Mouse (Mus musculus) limb, embryonic 11.5 days (tissue): ENCODE results near the gene Rpl23a. TPM values are rescaled to one million over a fixed set of nuclear protein-coding genes. Genes with fewer than 3 reads are reported as not detected.

Source experiments
- ATAC-seq: fragments of 200-750 bp; cut with Nextera tagmentation; 2 replicates; pipeline ENCODE4 v1.8.0; 2017; ENCODE audit warnings: low read depth; ENCODE audit not compliant: insufficient number of reproducible peaks, low FRiP score, low TSS enrichment
- DNase-seq: peaks from one replicate; pipeline ENCODE4 v3.0.0-alpha.2; 2015; ENCODE audit warnings: low spot score
- H3K27ac ChIP-seq: fragments of 300-500 bp; sonication (generic); replicated peaks from 2 replicates; pipeline ENCODE4 v1.5.1; 2014; ENCODE audit warnings: low read depth, mild to moderate bottlenecking, low read length
- H3K27me3 ChIP-seq: fragments of 300-500 bp; sonication (generic); 2 replicates; pipeline ENCODE4 v1.6.1; 2014; ENCODE audit warnings: mild to moderate bottlenecking, low read length, mixed read lengths; ENCODE audit not compliant: control insufficient read depth, insufficient read depth
- H3K36me3 ChIP-seq: fragments of 300-500 bp; sonication (generic); 2 replicates; pipeline ENCODE4 v1.6.1; 2014; ENCODE audit warnings: mild to moderate bottlenecking, low read length, moderate library complexity, mixed read lengths; ENCODE audit not compliant: control insufficient read depth, insufficient read depth
- H3K4me1 ChIP-seq: fragments of 300-500 bp; sonication (generic); 2 replicates; pipeline ENCODE4 v1.6.1; 2014; ENCODE audit warnings: low read length, mixed read lengths; ENCODE audit not compliant: control insufficient read depth, insufficient read depth
- H3K4me2 ChIP-seq: fragments of 300-500 bp; sonication (generic); 2 replicates; pipeline ENCODE4 v1.6.1; 2014; ENCODE audit warnings: low read depth, mild to moderate bottlenecking, moderate library complexity; ENCODE audit not compliant: severe bottlenecking
- H3K4me3 ChIP-seq: fragments of 300-500 bp; sonication (generic); 2 replicates; pipeline ENCODE4 v1.5.1; 2014; ENCODE audit warnings: low read depth, low read length
- H3K9ac ChIP-seq: fragments of 300-500 bp; sonication (generic); 2 replicates; pipeline ENCODE4 v1.6.1; 2014; ENCODE audit warnings: mild to moderate bottlenecking, low read length
- H3K9me3 ChIP-seq: fragments of 300-500 bp; sonication (generic); 2 replicates; pipeline ENCODE4 v1.6.1; 2016; ENCODE audit warnings: low read length; ENCODE audit not compliant: control insufficient read depth
- WGBS: fragments of 180-500 bp; shearing (Covaris S2); extraction: QIAGEN DNeasy Blood & Tissue Kit; methylation state at CpG from one replicate; pipeline ENCODE4 v1.1.7; 2014; 5-methylcytosine and 5-hydroxymethylcytosine counted together
- polyA plus RNA-seq: library from polyadenylated mRNA; unstranded; fragments of >200 nt; fragmentation: Nextera tagmentation; extraction: Ambion mirVana; gene quantifications from 2 replicates; pipeline ENCODE4 v1.2.1, GENCODE M21; 2014

Gene Rpl23a
- polyA plus RNA-seq, 1 experiment from 2014 or later = 1,529 TPM

DNA sequence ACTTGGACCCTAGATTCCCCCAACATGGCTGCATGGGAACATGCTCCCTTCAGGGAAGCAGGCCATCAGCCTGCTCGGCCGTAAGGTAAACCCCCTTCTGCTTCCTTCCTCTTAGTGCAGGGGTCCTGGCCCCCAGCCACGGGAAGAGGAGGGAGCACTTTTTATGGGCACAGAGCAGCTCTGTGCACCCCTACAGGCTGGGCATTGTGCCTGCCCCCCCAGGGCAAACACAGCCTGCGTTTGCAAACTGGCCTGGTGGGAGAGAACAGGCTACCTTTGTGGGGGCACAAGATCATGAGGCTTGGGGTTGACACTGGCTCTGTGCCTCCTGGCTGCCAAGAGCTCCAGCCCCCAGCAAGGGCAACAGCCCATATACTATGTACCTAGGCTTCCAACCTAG lies 21.4 kb downstream of the Rpl23a start:
- Histone ChIP-seq H3K36me3 (peaks cover 22% of the 10 kb centered on the region), H3K4me1 (peaks cover 23% of the 10 kb centered on the region), H3K4me3 (no peak overlapping the region), H3K4me2 (no peak overlapping the region), H3K27ac (peak overlapping the region; percentile 23; the same call in 1 of the 2 replicates), H3K9ac (0 out of 2 replicates have a peak overlapping the region, but pooled peaks have one; percentile 18), H3K27me3 (no peaks in the 10 kb centered on the region), H3K9me3 (no peaks in the 10 kb centered on the region)
- ATAC-seq (no peak), DNase-seq (no peak)
- WGBS = 68% methylated on average over 4 of the region's 4 CpGs

DNA sequence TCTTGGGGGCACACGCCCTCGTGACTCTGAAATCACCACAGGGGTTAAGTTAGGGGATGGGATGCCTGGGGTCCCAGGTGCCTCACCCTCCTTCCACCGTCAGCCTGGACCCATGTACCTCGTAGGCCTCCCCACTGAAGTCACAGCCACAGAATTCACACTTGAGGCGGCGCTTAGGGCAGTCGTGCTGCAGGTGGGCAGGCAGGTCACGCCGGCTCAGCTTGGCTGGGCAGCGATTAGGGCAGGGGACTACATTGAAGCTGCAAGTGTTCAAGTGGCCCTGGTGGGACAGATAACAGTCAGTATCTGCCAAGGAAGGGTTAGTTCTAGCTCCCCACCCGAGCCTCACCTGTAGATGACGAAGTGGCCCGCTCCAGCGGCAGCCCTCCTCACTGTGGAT lies 22.2 kb downstream of the Rpl23a start:
- Histone ChIP-seq H3K9me3 (no peaks in the 10 kb centered on the region), H3K27ac (no peak overlapping the region), H3K4me3 (no peak overlapping the region), H3K4me2 (no peak overlapping the region), H3K9ac (no peak overlapping the region), H3K4me1 (peaks cover 21% of the 10 kb centered on the region), H3K27me3 (no peaks in the 10 kb centered on the region), H3K36me3 (peaks cover 22% of the 10 kb centered on the region)
- WGBS = 89% methylated on average over 14 of the region's 14 CpGs
- DNase-seq = no peak
- no peak for ATAC-seq

DNA sequence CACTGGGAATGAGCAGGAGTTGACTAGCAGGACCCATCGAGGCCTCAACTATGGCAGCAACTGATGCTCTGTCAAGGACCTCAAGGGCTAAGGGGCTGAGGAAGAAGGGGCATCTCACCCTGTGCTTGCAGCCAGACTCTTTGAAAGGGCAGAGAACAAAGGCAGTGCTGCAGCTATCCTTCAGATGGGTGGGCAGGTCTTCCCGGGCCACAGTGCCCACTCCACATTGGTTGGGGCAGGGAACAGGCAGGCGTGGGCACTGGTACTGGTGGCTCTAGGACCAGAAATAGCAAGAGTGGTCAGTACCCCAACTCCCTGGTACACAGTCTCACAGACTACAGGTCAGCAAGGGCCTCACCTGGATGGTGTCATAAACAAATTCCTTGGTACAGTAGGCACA lies 22.7 kb downstream of the Rpl23a start:
- ATAC-seq = no peak
- WGBS = 91% methylated on average over 3 of the region's 3 CpGs

DNA sequence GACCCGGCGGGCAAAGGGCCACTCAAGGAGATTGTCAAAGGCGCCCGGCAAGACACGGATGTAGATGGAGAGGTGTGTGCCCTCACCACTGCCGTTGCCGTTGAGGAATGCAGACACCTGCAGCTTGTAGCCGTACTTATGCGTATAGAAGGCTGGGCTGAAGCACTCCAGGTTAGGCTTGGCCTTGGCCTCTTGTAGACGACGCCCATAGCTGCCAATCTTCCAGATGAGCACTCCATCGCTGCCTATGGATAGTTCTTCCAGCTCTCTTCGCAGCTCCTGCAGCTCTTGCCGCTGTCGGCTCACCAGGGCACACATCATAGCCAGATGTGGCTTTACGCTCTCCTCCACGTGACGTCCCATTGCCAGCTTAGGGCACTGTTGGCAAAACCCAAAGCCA lies 23.2 kb downstream of the Rpl23a start:
- no peaks in the 10 kb centered on the region for H3K9me3 ChIP-seq
- H3K36me3 ChIP-seq = peaks cover 23% of the 10 kb centered on the region
- no peak overlapping the region; the same call in 1 of the 2 replicates for H3K9ac ChIP-seq
- H3K4me3 ChIP-seq = no peak overlapping the region
- H3K4me1 ChIP-seq = peaks cover 16% of the 10 kb centered on the region
- DNase-seq = no peak
- no peak overlapping the region for H3K4me2 ChIP-seq
- WGBS = 90% methylated on average over 18 of the region's 18 CpGs
- H3K27ac ChIP-seq = no peak overlapping the region
- no peak for ATAC-seq
- H3K27me3 ChIP-seq = no peaks in the 10 kb centered on the region

More for the DNA sequence above, 22.7 kb downstream of the Rpl23a start:
- Histone ChIP-seq H3K9ac (no peak overlapping the region), H3K4me1 (peaks cover 16% of the 10 kb centered on the region), H3K27me3 (no peaks in the 10 kb centered on the region), H3K4me3 (no peak overlapping the region), H3K36me3 (peaks cover 22% of the 10 kb centered on the region), H3K4me2 (no peak overlapping the region), H3K9me3 (no peaks in the 10 kb centered on the region), H3K27ac (no peak overlapping the region)
- DNase-seq = no peak

DNA sequence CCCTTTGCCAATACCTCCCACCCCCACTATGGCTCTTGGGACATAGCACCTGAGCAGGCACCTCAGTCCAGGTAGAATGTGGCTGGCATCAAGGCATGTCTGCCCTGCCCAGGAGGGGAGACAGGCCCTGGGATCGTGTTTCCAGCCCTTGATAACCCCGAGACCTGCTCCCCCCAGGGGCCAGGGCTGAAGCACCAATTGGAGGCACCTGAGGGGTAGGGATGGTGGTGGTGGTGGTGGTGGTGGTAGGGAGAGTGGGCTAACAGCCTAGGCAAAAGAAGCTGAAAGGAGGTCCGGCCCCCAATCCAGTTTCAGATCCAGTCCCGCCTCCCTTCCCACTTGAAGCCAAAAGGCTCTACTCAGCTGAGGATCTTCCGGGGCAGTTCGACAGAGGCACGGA lies 23.8 kb downstream of the Rpl23a start:
- ATAC-seq (no peak), DNase-seq (no peak)
- H3K27ac ChIP-seq = no peak overlapping the region
- no peaks in the 10 kb centered on the region for H3K9me3 ChIP-seq
- no peak overlapping the region for H3K4me3 ChIP-seq
- peaks cover 16% of the 10 kb centered on the region for H3K4me1 ChIP-seq
- H3K9ac ChIP-seq = no peak overlapping the region
- no peaks in the 10 kb centered on the region for H3K27me3 ChIP-seq
- H3K4me2 ChIP-seq = no peak overlapping the region
- 83% methylated on average over 7 of the region's 7 CpGs for WGBS
- peaks cover 27% of the 10 kb centered on the region for H3K36me3 ChIP-seq

DNA sequence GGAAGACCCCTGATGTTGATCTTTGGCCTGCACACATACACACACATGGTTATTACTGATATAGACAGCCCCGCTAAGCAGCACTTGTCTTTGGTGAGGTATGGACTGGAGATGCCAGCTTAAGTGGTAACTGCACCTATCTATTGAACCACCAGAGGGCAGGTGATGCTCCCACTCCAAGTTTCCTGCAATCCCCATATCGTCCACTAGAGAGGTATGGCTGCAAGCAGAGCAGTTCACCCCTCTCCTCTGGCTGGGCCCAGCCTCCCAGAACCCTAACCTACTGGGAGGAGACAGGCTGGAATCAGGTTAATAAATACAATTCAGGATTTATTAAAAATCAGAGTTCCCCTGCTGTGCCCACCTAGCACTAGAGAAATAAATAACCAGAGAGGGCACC lies 24.3 kb downstream of the Rpl23a start:
- DNase-seq = peak; percentile 84
- ATAC-seq = no peak
- Histone ChIP-seq H3K36me3 (peaks cover 31% of the 10 kb centered on the region), H3K27me3 (no peaks in the 10 kb centered on the region), H3K9me3 (no peaks in the 10 kb centered on the region), H3K4me2 (no peak overlapping the region), H3K9ac (no peak overlapping the region), H3K4me1 (peaks cover 16% of the 10 kb centered on the region), H3K27ac (no peak overlapping the region), H3K4me3 (no peak overlapping the region)
- WGBS = 34% methylated on average over 2 of the region's 2 CpGs

DNA sequence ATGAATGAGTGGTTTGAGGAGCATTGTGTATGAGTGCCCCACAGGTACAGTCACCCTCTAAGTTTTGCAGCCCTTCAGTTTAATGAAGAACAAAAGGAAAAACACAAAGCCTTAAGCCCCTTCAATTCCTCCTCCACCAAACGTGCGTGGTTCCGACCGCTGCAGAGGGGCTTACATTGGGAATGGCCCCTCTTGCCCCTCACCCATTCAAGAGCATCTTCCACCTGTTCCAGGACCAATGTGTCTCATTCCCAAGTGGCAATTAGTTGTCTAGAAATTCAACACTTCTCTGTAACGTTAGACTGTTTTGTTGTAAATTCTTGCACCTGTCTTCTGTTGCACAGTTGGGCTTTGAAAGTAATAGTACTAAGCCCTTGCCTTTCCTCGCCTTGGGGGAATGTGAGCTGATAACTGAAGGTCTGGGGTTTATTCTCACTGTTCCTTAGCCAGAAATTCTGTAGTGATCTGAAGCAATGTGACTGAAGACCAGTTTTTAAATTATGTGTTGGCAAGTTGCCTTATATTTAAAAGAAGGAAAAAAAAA lies 27.2 kb downstream of the Rpl23a start:
- Histone ChIP-seq H3K27ac (no peak overlapping the region), H3K9ac (no peak overlapping the region), H3K9me3 (no peaks in the 10 kb centered on the region), H3K4me3 (no peak overlapping the region), H3K4me2 (no peak overlapping the region), H3K36me3 (peaks cover 28% of the 10 kb centered on the region), H3K4me1 (no peaks in the 10 kb centered on the region), H3K27me3 (no peaks in the 10 kb centered on the region)
- DNase-seq (no peak), ATAC-seq (no peak)
- 74% methylated on average over 6 of the region's 6 CpGs for WGBS

DNA sequence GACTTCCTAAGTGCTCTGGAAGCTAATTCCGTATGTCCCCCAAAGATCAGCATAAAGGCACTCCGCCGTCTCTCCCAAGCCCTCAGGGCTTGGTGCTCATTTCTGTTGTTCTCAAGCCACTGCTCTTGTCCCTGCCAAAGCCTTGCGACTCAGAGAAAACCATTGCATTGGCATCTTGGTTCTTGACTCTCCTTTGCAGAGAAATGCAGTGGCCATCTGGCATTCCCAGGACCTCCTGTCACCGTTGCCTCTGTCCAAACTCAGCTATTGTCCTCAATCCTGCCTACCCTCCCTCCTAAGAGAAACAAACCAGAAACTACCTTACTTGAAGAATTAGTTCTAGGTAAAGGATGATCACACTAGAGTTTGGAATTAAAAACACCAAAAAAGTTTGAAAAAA lies 27.7 kb downstream of the Rpl23a start:
- Histone ChIP-seq H3K27me3 (no peaks in the 10 kb centered on the region), H3K9me3 (no peaks in the 10 kb centered on the region), H3K4me2 (no peak overlapping the region), H3K36me3 (peaks cover 25% of the 10 kb centered on the region), H3K9ac (no peak overlapping the region), H3K4me3 (no peak overlapping the region), H3K4me1 (no peaks in the 10 kb centered on the region), H3K27ac (no peak overlapping the region)
- no peak for ATAC-seq
- DNase-seq = no peak
- WGBS = 83% methylated on average over 5 of the region's 5 CpGs

DNA sequence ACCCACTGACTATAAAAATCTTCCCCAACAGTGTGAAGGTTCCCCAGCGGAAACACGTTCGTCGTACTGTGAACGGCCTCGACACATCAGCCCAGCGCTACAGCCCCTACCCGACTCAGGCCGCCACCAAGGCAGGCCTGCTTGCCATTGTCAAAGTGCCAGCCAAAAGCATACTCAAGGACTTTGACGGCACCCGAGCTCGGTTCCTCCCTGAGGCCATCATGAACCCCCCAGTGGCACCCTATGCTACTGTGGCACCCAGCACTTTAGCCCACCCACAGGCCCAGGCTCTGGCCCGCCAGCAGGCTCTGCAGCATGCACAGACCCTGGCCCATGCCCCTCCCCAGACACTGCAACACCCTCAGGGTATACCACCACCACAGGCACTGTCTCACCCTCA lies 29.6 kb downstream of the Rpl23a start:
- peaks cover 24% of the 10 kb centered on the region; the same call in 1 of the 2 replicates for H3K36me3 ChIP-seq

More for the DNA sequence above, 29.6 kb downstream of the Rpl23a start:
- H3K4me3 ChIP-seq = no peak overlapping the region
- no peaks in the 10 kb centered on the region for H3K27me3 ChIP-seq
- no peaks in the 10 kb centered on the region for H3K9me3 ChIP-seq
- no peak overlapping the region for H3K9ac ChIP-seq
- DNase-seq = no peak
- no peak for ATAC-seq
- H3K4me1 ChIP-seq = no peaks in the 10 kb centered on the region
- 0 out of 2 replicates have a peak overlapping the region, but pooled peaks have one; percentile 45 for H3K27ac ChIP-seq
- WGBS = 88% methylated on average over 13 of the region's 13 CpGs
- H3K4me2 ChIP-seq = no peak overlapping the region
